Mouse (Mus musculus): ENCODE measurements around the gene Tgfbr3.

- TF ChIP-seq POLR2A (IDR thresholded peaks at IDR 0.05; ENCODE audit: low read depth, low read length): no peak
- TF ChIP-seq CTCF (IDR thresholded peaks at IDR 0.05; ENCODE audit: extremely low read depth, insufficient read length, insufficient replicate concordance, low read depth, low read length): no peak
Measured at GRCm38 (mm10) chr5:107261930-107262329, 27.5 kb downstream of the Tgfbr3 start.

Data from small intestine, adult 2 months (tissue).